Mouse (Mus musculus): Measurements from ENCODE around the gene Melk. TPM values are rescaled to one million over a fixed set of nuclear protein-coding genes. Genes with fewer than 3 reads are reported as not detected.

Melk gene
- polyA plus RNA-seq (2012; rRNA removed), result 0.80 and 0.83 TPM in 2 replicates

- DNase-seq (ENCODE audit: low spot score), result peak; percentile 42
Measured at GRCm38 (mm10) chr4:44300781-44301750, at the start of gene Melk. Gene Melk (plus strand): TSS chr4:44300876.

GRCm38 (mm10) chr4:44251521-44251920, 49.2 kb upstream of the Melk start:
- no peak for DNase-seq (ENCODE audit: low spot score)

GRCm38 (mm10) chr4:44251966-44252916, 48.4 kb upstream of the Melk start:
- no peak for DNase-seq (ENCODE audit: low spot score)

- DNase-seq (ENCODE audit: low spot score), result no peak
Measured at GRCm38 (mm10) chr4:44253191-44253590, 47.5 kb upstream of the Melk start.

- DNase-seq (ENCODE audit: low spot score), result no peak
Measured at GRCm38 (mm10) chr4:44254579-44254978, 46.1 kb upstream of the Melk start.

GRCm38 (mm10) chr4:44259126-44259525, 41.5 kb upstream of the Melk start:
- no peak for DNase-seq (ENCODE audit: low spot score)

GRCm38 (mm10) chr4:44260244-44260643, 40.4 kb upstream of the Melk start:
- DNase-seq (ENCODE audit: low spot score), result peak; percentile 22

GRCm38 (mm10) chr4:44265500-44265899, 35.2 kb upstream of the Melk start:
- DNase-seq (ENCODE audit: low spot score), result no peak

- no peak for DNase-seq (ENCODE audit: low spot score)
Measured at GRCm38 (mm10) chr4:44267437-44267836, 33.2 kb upstream of the Melk start.

- DNase-seq (ENCODE audit: low spot score), result no peak
Measured at GRCm38 (mm10) chr4:44269376-44269817, 31.3 kb upstream of the Melk start.

GRCm38 (mm10) chr4:44271134-44271533, 29.5 kb upstream of the Melk start:
- DNase-seq (ENCODE audit: low spot score), result no peak

- DNase-seq (ENCODE audit: low spot score), result no peak
Measured at GRCm38 (mm10) chr4:44281597-44282265, 18.9 kb upstream of the Melk start.

GRCm38 (mm10) chr4:44292534-44292933, 8.1 kb upstream of the Melk start:
- DNase-seq (ENCODE audit: low spot score), result no peak

- no peak for DNase-seq (ENCODE audit: low spot score)
Measured at GRCm38 (mm10) chr4:44295837-44296236, 4.8 kb upstream of the Melk start.

GRCm38 (mm10) chr4:44306585-44306984, 5.9 kb downstream of the Melk start:
- no peak for DNase-seq (ENCODE audit: low spot score)

GRCm38 (mm10) chr4:44310429-44310828, 9.8 kb downstream of the Melk start:
- DNase-seq (ENCODE audit: low spot score), result no peak

GRCm38 (mm10) chr4:44310911-44311310, 10.2 kb downstream of the Melk start:
- no peak for DNase-seq (ENCODE audit: low spot score)

GRCm38 (mm10) chr4:44316270-44316809, 15.7 kb downstream of the Melk start:
- DNase-seq (ENCODE audit: low spot score), result no peak

GRCm38 (mm10) chr4:44320448-44320847, 19.8 kb downstream of the Melk start:
- DNase-seq (ENCODE audit: low spot score), result no peak

GRCm38 (mm10) chr4:44322124-44322523, 21.4 kb downstream of the Melk start:
- DNase-seq (ENCODE audit: low spot score), result no peak

GRCm38 (mm10) chr4:44325453-44325852, 24.8 kb downstream of the Melk start:
- DNase-seq (ENCODE audit: low spot score), result no peak

Data from urinary bladder, adult 2 months (tissue).